Mouse (Mus musculus): Measurements from ENCODE around the gene Kpna7. TPM values are rescaled to one million over a fixed set of nuclear protein-coding genes. Genes with fewer than 3 reads are reported as not detected.

The Kpna7 gene
- polyA plus RNA-seq, 1 experiment from 2014 or later: not detected

GRCm38 (mm10) chr5:145116916-145117315, 33.1 kb upstream of the Kpna7 start:
- Histone ChIP-seq H3K27me3 (peaks cover 11% of the 10 kb centered on the region; the same call in 1 of the 2 replicates), H3K27ac (replicated peaks) (no peak overlapping the region), H3K9me3 (no peaks in the 10 kb centered on the region), H3K4me1 (replicated peaks) (peaks cover 10% of the 10 kb centered on the region), H3K36me3 (no peaks in the 10 kb centered on the region), H3K4me3 (no peak overlapping the region), H3K4me2 (peak overlapping the region; percentile 11; the same call in 1 of the 2 replicates), H3K9ac (no peak overlapping the region)
- 39% methylated on average over 10 of the region's 10 CpGs for WGBS
- ATAC-seq (ENCODE audit: low FRiP score, low read depth): no peak

GRCm38 (mm10) chr5:145116316-145116715, 32.5 kb upstream of the Kpna7 start:
- H3K27me3 ChIP-seq: peaks cover 11% of the 10 kb centered on the region; the same call in 1 of the 2 replicates
- peaks cover 10% of the 10 kb centered on the region for H3K4me1 ChIP-seq (replicated peaks)
- 0 out of 2 replicates have a peak overlapping the region, but pooled peaks have one; percentile 1 for H3K27ac ChIP-seq (replicated peaks)
- ATAC-seq (ENCODE audit: low FRiP score, low read depth): no peak
- no peak overlapping the region for H3K9ac ChIP-seq
- H3K36me3 ChIP-seq: no peaks in the 10 kb centered on the region
- WGBS: 63% methylated on average over 4 of the region's 4 CpGs
- no peak overlapping the region for H3K4me3 ChIP-seq
- no peaks in the 10 kb centered on the region for H3K9me3 ChIP-seq
- H3K4me2 ChIP-seq: peak overlapping the region; percentile 11; the same call in 1 of the 2 replicates

GRCm38 (mm10) chr5:145115736-145116135, 31.9 kb upstream of the Kpna7 start:
- Histone ChIP-seq H3K27ac (replicated peaks) (0 out of 2 replicates have a peak overlapping the region, but pooled peaks have one; percentile 1), H3K9ac (no peak overlapping the region), H3K4me3 (no peak overlapping the region), H3K27me3 (peaks cover 11% of the 10 kb centered on the region; the same call in 1 of the 2 replicates), H3K4me2 (no peak overlapping the region), H3K9me3 (no peaks in the 10 kb centered on the region), H3K36me3 (peaks cover under 1% of the 10 kb centered on the region; the same call in 1 of the 2 replicates), H3K4me1 (replicated peaks) (peaks cover 10% of the 10 kb centered on the region)
- ATAC-seq (ENCODE audit: low FRiP score, low read depth): no peak
- WGBS: 92% methylated on average over 5 of the region's 5 CpGs

GRCm38 (mm10) chr5:145114606-145115473, 31.0 kb upstream of the Kpna7 start:
- peak overlapping the region; percentile 57 for H3K4me2 ChIP-seq
- WGBS: 17% methylated on average over 38 of the region's 40 CpGs
- H3K4me3 ChIP-seq: peak overlapping the region; percentile 41
- peaks cover 10% of the 10 kb centered on the region for H3K4me1 ChIP-seq (replicated peaks)
- ATAC-seq (ENCODE audit: low FRiP score, low read depth): peak; percentile 17; the same call in 1 of the 2 replicates
- H3K9ac ChIP-seq: peak overlapping the region; percentile 34; the same call in 1 of the 2 replicates
- H3K36me3 ChIP-seq: peaks cover 8% of the 10 kb centered on the region
- no peak overlapping the region for H3K27ac ChIP-seq (replicated peaks)
- no peaks in the 10 kb centered on the region for H3K9me3 ChIP-seq
- peaks cover 11% of the 10 kb centered on the region; the same call in 1 of the 2 replicates for H3K27me3 ChIP-seq

- peak; percentile 44; the same call in 1 of the 2 replicates for ATAC-seq (ENCODE audit: low FRiP score, low read depth)
- Histone ChIP-seq H3K36me3 (peaks cover 15% of the 10 kb centered on the region), H3K9me3 (no peaks in the 10 kb centered on the region), H3K4me1 (replicated peaks) (peaks cover 10% of the 10 kb centered on the region), H3K4me2 (peak within 1 kb of the TSS; percentile 57), H3K9ac (peak within 1 kb of the TSS; percentile 34; the same call in 1 of the 2 replicates), H3K4me3 (peak within 1 kb of the TSS; percentile 41), H3K27me3 (peaks cover 11% of the 10 kb centered on the region; the same call in 1 of the 2 replicates), H3K27ac (replicated peaks) (no peak within 1 kb of the TSS)
- 1% methylated on average over 52 of the region's 53 CpGs for WGBS
Measured at GRCm38 (mm10) chr5:145114071-145114605, 30.3 kb upstream of the Kpna7 start, which contains the start of gene Arpc1b. Gene Arpc1b (plus strand): TSS chr5:145114215.

GRCm38 (mm10) chr5:145113416-145113815, 29.6 kb upstream of the Kpna7 start:
- H3K4me3 ChIP-seq: no peak overlapping the region
- peaks cover 10% of the 10 kb centered on the region for H3K4me1 ChIP-seq (replicated peaks)
- peaks cover 11% of the 10 kb centered on the region; the same call in 1 of the 2 replicates for H3K27me3 ChIP-seq
- no peak for ATAC-seq (ENCODE audit: low FRiP score, low read depth)
- WGBS: 48% methylated on average over 2 of the region's 2 CpGs
- H3K4me2 ChIP-seq: peak overlapping the region; percentile 57; the same call in 1 of the 2 replicates
- H3K9me3 ChIP-seq: no peaks in the 10 kb centered on the region
- peaks cover 21% of the 10 kb centered on the region for H3K36me3 ChIP-seq
- H3K9ac ChIP-seq: no peak overlapping the region
- no peak overlapping the region for H3K27ac ChIP-seq (replicated peaks)

GRCm38 (mm10) chr5:145112566-145112965, 28.7 kb upstream of the Kpna7 start:
- H3K27me3 ChIP-seq: peaks cover 11% of the 10 kb centered on the region; the same call in 1 of the 2 replicates
- H3K4me3 ChIP-seq: no peak overlapping the region
- WGBS: 82% methylated on average over 8 of the region's 8 CpGs
- no peak overlapping the region for H3K27ac ChIP-seq (replicated peaks)
- no peak for ATAC-seq (ENCODE audit: low FRiP score, low read depth)
- peaks cover 10% of the 10 kb centered on the region for H3K4me1 ChIP-seq (replicated peaks)
- no peak overlapping the region for H3K4me2 ChIP-seq
- H3K9me3 ChIP-seq: no peaks in the 10 kb centered on the region
- H3K9ac ChIP-seq: no peak overlapping the region
- H3K36me3 ChIP-seq: peaks cover 29% of the 10 kb centered on the region

- WGBS: 92% methylated on average over 6 of the region's 6 CpGs
- peaks cover 10% of the 10 kb centered on the region for H3K4me1 ChIP-seq (replicated peaks)
- no peak for ATAC-seq (ENCODE audit: low FRiP score, low read depth)
- no peak overlapping the region for H3K4me3 ChIP-seq
- no peak overlapping the region for H3K4me2 ChIP-seq
- H3K9ac ChIP-seq: no peak overlapping the region
- no peak overlapping the region for H3K27ac ChIP-seq (replicated peaks)
- H3K9me3 ChIP-seq: no peaks in the 10 kb centered on the region
- peaks cover 11% of the 10 kb centered on the region; the same call in 1 of the 2 replicates for H3K27me3 ChIP-seq
- peaks cover 51% of the 10 kb centered on the region for H3K36me3 ChIP-seq
Measured at GRCm38 (mm10) chr5:145110401-145110800, 26.6 kb upstream of the Kpna7 start.

- Histone ChIP-seq H3K4me2 (no peak overlapping the region), H3K27me3 (no peaks in the 10 kb centered on the region), H3K4me3 (no peak overlapping the region), H3K36me3 (peaks cover 89% of the 10 kb centered on the region), H3K4me1 (replicated peaks) (no peaks in the 10 kb centered on the region), H3K9ac (no peak overlapping the region), H3K9me3 (no peaks in the 10 kb centered on the region), H3K27ac (replicated peaks) (no peak overlapping the region)
- WGBS: 95% methylated on average over 9 of the region's 9 CpGs
- no peak for ATAC-seq (ENCODE audit: low FRiP score, low read depth)
Measured at GRCm38 (mm10) chr5:145105694-145106275, 22.0 kb upstream of the Kpna7 start.

- H3K27me3 ChIP-seq: no peaks in the 10 kb centered on the region
- no peak for ATAC-seq (ENCODE audit: low FRiP score, low read depth)
- WGBS: 77% methylated on average over 9 of the region's 9 CpGs
- H3K4me2 ChIP-seq: no peak overlapping the region
- no peak overlapping the region for H3K4me3 ChIP-seq
- H3K9me3 ChIP-seq: no peaks in the 10 kb centered on the region
- H3K4me1 ChIP-seq (replicated peaks): no peaks in the 10 kb centered on the region
- no peak overlapping the region for H3K27ac ChIP-seq (replicated peaks)
- peaks cover 90% of the 10 kb centered on the region for H3K36me3 ChIP-seq
- no peak overlapping the region for H3K9ac ChIP-seq
Measured at GRCm38 (mm10) chr5:145104328-145104727, 20.5 kb upstream of the Kpna7 start.

- H3K27me3 ChIP-seq: no peaks in the 10 kb centered on the region
- H3K4me2 ChIP-seq: no peak overlapping the region
- no peak for ATAC-seq (ENCODE audit: low FRiP score, low read depth)
- H3K27ac ChIP-seq (replicated peaks): no peak overlapping the region
- no peak overlapping the region for H3K4me3 ChIP-seq
- no peaks in the 10 kb centered on the region for H3K4me1 ChIP-seq (replicated peaks)
- H3K36me3 ChIP-seq: peaks cover 92% of the 10 kb centered on the region
- H3K9ac ChIP-seq: no peak overlapping the region
- 90% methylated on average over 4 of the region's 4 CpGs for WGBS
- no peaks in the 10 kb centered on the region for H3K9me3 ChIP-seq
Measured at GRCm38 (mm10) chr5:145102706-145103105, 18.9 kb upstream of the Kpna7 start.

All from hindbrain, embryonic 15.5 days (tissue).